Mouse (Mus musculus) natural killer cell, adult 2 months (primary cell): ENCODE measurements at regions not wholly inside any gene's neighbourhood (a gene's known extent, or its start where the extent isn't known, plus 50 kb on each side); places are given as distances from the start of the nearest gene placed in this dataset.

Source experiments
- DNase-seq, 2 experiments: peaks; one replicate each; pipeline ENCODE4 v3.0.0; 2022; ENCODE audit warnings: low spot score in 2 of 2

DNA sequence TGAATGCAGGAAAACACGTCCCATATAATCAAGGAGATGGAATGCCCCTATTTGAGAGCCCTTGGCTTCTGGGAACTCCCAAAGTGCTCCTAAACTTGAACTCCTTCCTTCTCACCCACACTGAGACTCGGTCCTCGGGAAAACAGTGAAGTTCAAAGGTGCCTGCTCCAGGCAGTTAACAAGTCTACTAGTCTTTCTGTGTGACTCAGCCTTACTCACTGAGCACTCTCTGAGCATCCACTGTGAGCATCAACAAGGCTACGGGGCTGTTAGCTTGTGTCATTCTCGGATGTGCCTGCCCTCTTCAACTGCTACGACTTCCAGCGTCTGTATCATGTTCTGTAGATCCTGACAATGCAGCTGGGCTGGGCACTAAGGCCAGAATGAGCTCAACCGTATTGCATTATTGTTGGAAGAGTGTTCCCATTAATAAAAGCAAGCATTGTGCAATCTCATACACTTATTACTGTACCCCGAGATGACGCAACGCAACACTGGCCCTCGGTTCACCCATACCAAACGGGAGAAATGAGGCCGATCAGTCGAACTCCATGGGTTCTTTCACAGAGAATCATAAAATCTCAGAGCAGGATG is 96.1 kb upstream of the Egr2 start:
- DNase-seq, result no peak

- no peak for DNase-seq
Measured at GRCm38 (mm10) chr10:67439844-67440243, 95.4 kb upstream of the Egr2 start.

- no peak for DNase-seq
Measured at GRCm38 (mm10) chr10:67441243-67441642, 94.0 kb upstream of the Egr2 start.

DNA sequence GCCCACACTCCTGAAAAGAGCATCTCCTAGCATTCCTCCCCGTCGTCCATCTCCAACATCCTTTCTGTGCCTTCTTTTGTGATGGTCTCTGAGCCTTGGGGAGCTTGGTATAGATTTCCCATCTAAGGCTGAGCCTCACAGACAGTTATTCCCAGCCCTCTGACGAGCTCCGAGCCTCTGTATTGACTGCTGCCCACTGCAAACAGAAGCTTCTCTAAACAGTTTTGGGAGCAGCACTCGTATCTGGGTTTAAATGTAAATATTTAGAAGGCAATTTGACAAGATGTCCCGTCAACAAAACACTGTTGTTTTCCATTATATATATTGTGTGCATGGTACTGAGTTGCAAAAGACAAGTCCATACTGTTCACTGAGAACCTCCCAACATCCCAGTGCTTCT is 86.4 kb upstream of the Egr2 start:
- DNase-seq, result no peak

GRCm38 (mm10) chr10:67454149-67454548 is 81.1 kb upstream of the Egr2 start:
- no peak for DNase-seq

DNA sequence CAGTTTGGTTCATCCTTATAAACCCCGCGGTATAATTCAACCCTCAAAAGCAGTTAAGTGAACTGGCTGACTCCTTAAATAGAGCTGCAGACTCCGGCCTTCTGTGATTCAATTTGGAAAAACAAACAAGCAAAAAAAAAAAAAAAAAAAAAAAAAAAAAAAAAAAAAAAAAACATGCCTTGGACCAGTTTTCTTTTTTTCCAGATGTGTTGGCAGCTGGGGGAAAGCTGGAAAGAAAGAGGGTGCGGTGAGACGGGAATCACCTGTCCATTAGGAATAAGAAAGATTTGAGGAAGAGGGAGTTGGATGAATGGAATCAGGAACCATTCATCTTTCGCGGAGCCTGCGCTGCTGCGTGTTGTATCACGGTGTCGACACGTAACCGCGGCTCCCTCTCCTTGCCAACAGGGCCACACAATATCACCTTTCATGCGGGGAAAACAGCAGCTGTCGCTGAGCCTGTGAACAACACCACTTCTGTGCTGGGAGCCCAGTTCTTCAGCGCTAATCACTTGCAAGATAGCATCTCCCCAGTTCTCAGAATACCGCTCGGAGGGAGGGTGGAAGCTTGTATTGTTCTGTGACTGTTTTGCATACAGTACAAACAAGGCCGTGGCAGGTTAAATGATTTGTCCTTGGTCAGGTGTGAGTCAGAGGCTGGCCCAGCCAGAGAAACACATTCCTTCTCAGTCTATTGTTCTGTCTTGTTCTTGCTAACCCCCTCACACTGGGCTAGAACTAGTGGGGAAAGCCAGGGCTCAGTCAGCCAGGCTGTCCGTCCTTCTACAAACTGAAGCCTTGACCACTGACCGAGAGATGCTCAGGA is 76.6 kb upstream of the Egr2 start:
- DNase-seq, result no peak

GRCm38 (mm10) chr10:67461321-67461720 is 74.0 kb upstream of the Egr2 start:
- no peak for DNase-seq

GRCm38 (mm10) chr10:67461862-67462261 is 73.4 kb upstream of the Egr2 start:
- DNase-seq, result no peak

DNA sequence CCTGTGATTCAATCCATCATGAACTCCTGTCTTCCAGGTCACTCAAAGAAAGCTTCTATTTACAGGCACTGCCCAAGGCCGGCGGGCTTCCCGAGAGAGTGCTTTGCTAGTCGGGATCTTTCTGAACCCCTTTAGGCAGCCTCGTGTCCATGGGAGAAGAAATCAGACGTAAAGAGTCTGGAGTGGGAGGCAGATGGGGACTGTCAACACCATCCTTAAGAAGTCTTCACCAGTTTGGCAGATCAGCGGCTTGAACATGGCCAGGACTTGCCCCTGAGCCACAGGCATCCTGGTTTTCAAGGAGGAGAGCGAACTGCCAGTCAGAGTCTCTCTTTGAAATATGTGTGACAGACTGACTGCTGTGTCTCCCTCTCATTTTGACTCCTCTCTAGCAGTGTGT is 66.6 kb upstream of the Egr2 start:
- DNase-seq, result no peak

DNA sequence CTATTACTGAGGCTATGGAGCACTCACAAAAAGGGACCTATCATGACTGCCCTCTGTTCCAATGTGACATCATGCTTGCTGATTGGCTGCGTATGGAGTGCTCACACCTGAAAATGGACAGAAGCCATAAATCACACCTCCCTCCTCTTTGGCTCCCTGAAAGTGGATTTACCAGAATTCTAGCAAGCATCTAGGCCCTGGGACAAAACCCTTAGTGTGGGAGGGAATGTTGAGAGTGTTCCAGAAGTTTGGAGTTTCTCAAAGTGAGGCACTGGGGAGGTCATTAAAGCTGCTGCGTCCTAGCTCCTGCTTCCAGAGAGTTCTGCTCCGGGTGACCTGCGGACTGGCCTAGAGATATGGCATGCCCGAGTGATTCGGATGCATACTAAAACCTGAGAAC is 62.3 kb upstream of the Egr2 start:
- no peak for DNase-seq

- no peak for DNase-seq
Measured at GRCm38 (mm10) chr10:67474336-67474735, 60.9 kb upstream of the Egr2 start.

GRCm38 (mm10) chr10:67482268-67482667 is 53.0 kb upstream of the Egr2 start:
- DNase-seq, result no peak

GRCm38 (mm10) chr10:67483371-67483770 is 51.9 kb upstream of the Egr2 start:
- peak in 1 of 2 experiments; percentile 12 for DNase-seq

DNA sequence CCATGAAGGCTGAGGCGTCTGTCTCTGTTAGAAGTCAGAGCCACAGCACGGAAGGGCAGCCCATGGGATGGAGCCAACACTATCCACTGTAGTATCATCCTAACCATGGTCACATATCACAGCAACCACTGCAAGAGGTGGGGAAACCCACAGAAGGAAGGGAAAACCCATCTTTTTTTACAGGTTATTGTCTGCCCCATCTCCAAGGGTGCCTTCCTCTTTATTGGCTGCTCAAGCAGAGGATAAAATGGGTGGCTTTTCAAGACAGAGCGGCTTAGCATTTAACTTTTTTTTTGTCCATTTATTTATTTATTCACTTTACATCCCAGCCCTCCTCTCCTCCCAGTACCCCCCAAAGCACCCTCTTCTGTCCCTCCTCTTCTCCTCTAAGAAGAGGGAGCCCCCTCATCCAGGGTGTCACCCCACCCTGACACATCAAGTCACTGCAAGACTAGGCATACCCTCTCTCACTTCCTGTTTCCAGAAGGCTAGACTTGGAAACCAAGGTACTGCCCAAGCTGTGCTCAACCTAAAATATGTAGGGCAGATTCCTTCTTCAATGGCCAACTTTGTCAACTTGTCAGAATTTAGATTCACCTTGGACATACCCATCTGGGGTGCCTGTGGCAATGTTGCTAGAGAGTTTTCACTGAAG is 51.1 kb upstream of the Egr2 start:
- no peak for DNase-seq
